Mouse (Mus musculus): ENCODE measurements at regions not wholly inside any gene's neighbourhood (a gene's known extent, or its start where the extent isn't known, plus 50 kb on each side); places are given as distances from the start of the nearest gene placed in this dataset.

DNA sequence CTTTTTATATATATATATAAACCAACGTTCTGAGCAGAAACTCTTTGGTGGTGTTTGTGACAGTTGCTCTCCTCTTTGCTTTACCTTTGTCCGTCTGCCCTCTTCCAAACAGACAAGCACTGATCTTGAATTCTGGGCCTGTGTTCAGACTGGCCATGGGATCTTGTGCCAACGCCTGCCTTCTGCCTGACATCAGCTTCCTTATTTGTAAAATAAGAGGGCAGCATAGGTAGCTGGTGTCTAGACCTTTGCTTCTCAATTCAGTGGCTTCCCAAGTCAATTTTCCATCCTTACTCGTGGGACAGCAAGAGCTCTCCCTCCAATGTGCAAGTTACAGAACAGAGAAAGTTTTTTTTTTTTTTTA lies 596.3 kb downstream of the Bcl11a start:
- no peak for TF ChIP-seq CTCF (conservative IDR thresholded peaks at IDR 0.05; ENCODE audit: low read length)
- TF ChIP-seq POU5F1 (IDR thresholded peaks at IDR 0.05; ENCODE audit: borderline replicate concordance, low read length) = no peak

Data from E14TG2a.4 (cell line).